Mouse (Mus musculus): ENCODE measurements around the gene Lmtk3.

The Lmtk3 gene

DNA sequence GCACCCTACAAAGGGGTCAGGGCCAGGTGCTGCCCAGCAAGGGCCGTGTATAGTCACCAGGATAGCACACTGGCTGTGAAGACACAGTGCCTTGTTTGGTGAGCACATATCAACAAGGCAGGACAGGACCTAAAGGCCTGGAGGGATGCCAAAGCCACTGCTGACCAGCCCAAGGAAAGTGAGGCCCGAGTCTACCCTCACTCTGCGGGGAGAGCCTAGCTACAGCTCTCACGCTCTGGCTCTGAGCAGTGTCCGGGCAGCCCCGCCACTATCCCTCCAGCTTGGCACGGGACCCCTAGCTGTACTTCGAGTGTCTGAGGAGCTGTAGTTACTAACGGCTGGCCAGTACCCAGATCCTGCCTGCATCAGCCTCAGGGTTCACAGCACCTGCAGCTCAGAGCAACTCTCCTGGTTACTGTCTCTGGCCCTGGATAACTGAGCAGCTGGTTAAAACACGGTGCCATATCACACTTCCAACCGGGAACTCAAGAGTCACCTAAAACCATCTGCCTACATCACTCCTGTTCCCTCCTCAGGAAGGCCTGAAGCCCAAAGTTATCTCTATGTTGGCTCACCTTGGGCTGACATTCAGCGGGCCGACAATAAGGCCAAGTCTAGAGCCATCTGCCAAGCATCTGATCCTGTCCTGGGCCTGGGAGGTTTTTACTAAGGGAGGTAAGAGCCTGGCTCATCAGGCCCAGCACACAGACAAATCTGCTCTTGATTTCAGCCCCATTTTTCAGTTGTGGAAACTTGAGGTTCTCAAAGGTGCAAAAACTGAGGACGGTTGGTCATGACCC, 25.9 kb downstream of the Lmtk3 start:
- no peak for DNase-seq

DNA sequence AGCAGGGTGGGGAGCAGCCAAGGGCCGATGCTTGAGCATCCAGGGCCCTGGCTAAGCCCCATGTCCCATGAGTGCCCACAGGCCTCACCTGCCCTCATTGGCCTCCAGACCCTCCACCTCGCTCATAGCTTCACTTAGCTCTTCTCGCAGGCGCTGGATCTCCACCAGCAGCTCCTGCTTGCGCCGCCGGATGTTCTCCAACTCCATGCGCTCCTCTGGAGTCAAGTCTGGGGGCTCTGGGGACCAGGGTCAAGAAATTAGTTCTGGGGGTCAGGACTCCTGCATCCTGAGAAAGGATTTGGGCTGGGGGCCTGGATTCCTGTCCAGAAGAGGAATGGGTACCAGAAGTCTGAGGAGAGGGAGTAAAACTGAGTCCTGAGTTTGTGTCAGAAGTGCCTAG, 29.4 kb downstream of the Lmtk3 start:
- no peak for DNase-seq

DNA sequence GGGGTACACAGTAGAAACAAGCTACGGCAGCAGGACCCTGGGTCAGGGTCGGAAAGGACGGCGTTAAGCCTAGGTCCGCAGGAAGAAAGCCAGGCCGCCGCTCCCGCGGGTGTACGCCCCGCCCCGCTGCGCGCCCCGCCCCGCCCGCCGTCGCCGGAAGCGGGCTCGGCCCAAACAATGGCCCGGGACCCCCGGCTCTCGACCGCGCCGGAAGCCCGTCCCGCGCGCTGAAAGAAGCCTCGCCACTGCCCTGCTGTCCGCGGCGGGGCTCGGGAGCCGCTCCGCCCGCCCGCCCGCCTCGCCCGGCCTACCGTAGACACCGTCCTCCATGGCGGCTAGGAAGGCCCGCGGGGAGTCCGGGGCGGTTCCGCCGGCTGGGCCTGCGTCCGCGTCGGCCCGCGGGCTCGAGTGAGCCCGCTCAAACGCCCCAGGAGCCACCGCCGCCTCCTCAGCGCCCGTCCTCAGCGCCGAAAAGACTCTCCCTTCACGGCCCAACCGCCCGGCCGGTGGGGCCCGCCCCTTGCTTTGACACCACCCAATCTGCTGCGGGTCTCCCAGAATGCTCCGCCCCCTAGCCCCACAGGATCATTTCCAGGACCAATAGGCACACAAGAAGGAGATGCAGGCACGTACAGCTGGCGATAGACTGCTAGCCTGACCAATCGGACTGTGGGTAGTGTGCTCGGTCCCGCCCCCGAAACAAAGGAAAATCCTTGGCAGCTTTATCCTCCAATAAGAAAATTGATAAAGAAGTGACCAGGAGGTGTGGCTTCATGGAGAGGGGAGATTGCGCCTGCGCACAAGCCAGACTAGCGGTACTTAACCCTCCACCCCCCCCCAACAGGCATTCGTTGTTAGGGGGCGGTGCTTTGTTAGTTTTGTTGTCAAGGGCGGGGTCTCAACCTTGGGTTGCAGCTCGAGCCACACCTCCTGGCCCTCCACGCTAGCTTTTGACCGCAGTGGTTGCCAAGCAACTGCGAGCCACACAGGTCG, 30.5 kb downstream of the Lmtk3 start, which contains the start of gene Cyth2:
TSS of gene Cyth2 (minus strand) at position 795 of the 993 bp plus-strand sequence.
- peak; percentile 100 for DNase-seq

DNA sequence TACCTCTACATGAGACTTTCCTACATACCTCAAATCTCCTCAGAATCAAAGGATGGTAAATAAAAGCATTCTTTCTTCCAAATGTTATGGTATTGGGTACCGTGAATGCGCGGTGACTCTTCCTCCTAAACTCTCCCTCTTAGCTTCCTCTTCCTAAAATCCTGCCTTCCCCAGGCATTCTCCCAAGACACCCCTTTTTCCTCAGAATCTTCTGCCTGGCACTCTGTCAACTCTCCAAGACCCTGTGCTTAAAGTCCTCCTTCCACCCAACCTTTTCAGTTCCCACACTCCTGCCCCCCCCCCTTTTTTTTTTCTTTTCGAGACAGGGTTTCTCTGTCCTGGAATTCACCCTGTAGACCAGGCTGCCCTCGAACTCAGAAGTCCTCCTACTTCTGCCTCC, 31.3 kb downstream of the Lmtk3 start:
- DNase-seq = peak; percentile 31

DNA sequence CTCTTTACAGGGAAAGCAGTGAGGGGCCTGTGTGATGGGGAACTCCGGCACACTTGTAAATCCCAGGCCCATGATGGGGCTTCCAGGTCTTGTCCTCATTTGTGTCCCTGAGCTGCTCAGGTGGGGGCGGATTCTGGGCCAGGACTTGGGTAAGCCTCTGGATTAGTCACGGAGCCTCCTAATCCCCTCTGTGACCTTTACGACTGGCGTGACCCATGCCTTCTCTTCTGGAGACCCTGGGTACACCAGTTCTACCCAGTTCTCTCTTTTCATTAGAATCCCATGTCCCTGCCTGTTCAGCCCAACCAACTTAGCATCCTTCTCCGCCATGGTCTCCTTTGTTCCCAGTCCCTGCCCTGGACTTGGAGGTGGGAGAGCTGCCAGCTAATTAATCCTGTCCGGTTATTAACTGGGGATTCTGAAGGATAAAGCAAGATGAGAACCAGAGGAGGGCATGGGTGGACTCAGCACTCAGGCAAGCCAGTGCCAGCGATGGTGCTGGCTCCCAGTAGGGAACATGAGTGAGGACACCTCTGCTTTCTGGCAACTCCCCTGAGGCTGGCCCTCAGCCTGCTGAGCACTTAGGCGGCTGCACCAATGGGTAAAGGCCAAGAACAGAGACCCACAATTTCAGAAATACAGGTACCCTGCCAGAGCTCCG, 31.9 kb downstream of the Lmtk3 start:
- DNase-seq = no peak

DNA sequence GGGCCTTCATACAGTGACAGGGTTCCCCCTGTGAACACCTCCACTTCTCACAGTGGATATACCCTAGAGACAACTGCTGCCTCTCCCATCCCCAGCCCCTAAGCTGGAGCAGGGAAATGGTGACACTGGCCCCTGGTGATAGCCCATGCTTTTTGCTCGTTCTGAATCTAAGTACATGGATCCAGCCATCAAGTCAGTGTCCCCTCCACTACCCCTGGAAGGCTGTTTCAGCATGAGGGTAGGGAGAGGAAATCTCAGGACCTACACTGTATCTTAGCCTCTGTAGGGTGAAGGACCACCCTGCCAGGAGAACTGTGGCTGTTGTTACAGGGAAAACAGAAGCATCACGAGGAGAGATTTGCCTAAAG, 32.4 kb downstream of the Lmtk3 start:
- no peak for DNase-seq

DNA sequence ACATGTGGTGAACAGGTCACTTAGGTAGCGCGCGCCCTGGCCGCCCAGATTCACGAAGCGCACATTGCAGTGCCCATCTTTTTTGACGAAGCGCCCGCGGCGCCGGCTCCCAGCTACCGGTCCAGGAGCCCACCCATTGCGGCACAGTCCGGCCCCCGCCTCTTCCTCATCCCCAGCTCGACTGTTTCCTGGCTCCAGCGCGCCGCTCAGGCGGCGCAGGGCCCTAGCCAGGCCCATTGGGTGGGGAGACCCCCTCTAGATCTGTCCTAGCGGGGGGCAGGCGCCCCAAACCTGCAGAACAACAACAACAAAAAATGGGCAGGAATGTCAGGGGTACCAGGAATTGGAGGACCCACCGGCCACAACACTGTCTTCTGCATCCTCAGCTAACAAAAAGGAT, 36.3 kb downstream of the Lmtk3 start:
- DNase-seq = no peak

DNA sequence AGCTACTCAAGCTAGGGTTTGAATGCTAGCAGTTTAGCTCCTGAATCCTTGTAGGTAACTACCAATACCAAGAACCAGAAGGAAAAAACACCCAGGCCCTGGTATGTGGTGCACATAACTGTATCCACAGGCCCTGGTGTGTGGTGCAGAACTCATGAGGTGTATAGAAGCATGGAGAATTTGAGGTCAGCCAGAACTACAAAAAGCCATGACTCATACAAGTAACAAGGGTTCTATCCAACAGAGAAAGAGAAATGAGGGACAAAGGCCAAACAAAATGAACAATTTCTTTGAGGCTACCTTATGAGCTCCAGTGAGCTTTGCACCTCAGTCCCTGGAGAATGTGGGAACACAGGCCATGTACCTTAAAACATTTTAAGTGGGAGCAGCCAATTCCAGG, 37.4 kb downstream of the Lmtk3 start:
- no peak for DNase-seq

DNA sequence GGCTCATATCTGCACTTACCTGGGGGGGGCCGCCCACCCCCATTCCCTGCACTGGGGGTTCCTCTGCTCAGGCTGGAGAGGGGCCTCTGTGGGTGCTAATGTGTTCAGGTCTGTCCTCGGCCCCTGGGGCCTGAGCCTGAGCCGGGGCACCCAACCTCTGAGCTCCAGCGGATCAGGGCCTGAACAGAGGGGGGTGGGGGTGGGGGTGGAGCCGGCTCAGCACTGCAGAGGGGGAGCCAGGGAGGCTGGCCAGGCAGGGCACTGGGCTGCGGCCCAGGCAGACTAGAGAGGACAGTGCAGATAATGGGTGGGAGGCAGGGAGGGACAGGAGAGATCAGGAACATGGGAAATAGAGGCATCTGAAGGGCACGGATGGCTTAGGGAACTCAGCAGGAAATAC, 41.1 kb downstream of the Lmtk3 start, which contains the start of gene Kcnj14:
TSS of gene Kcnj14 (minus strand) at position 185 of the 400 bp plus-strand sequence.
- no peak for DNase-seq

DNA sequence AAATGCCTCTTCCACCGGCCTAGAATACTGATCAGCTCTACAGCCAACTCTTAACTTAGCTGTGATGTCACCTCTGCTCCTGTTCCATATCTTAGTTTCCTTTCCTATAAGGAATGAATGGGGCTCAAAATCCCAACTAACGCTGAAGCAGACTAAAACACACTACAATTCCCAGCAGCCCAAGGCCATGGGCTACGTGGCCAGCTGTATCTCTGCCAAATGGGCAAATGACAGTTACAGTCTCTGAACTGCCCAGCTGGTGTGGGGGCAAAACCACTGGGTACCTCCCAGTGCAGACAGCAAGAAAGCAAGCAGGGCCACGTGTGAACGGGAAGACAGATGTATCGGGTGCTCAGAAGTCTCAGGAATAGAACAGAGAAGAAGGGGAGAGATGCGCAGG, 43.1 kb downstream of the Lmtk3 start:
- no peak for DNase-seq

DNA sequence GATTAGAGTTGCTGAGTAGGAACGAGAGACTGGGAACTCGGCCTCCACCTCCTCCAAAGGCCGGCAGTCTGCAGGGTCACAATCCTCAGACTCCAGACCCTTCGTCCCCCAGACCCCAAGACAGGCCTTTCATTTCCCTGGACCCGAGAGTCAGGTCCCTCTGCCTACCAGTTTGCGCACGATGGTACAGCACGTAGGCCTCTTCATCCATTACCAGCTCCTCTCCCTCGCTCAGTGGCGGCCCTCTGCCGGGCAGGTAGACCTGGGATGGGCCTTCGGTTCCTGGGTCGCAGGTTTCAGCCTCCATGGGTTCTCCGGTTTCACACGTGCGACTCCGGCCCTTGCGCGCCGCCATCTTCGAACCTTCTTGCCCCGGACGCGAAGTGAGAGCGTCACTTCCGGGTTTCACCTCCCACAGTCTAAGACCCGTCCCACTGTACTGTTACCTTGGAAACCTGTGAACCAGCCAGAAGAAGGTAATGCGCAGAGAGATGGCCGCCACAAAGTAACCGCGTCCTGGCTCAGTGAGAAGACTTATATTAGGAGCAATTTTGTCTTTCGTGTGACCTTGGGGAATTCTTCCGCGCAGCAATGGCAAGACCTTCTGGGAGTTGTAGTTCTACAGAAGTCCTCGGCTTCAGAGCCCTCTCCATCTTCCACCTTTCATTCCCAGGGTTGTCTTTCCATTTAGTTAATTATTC, 47.0 kb downstream of the Lmtk3 start, which contains the start of gene Grwd1:
TSS of gene Grwd1 (minus strand) at position 518 of the 701 bp plus-strand sequence.
- DNase-seq = peak; percentile 93

DNA sequence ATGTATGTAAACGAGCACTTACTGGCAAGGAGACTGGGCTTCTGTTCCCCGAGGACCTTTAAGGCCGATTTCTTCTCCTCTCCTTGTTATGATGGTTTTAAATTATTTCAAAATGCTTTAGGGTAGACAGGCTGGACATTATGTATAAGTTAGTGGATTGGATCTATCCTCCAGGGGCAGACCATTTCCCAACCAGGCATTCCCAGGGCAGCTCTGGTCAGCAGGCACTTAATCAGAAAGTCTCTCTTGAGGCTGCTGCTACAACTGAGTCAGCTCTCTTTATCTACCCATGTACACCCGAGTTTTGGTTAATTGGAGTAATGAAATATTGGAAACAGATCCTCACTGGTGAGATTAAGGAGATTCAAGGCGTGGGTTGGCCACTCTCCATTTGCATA, 47.6 kb downstream of the Lmtk3 start:
- no peak for DNase-seq

DNA sequence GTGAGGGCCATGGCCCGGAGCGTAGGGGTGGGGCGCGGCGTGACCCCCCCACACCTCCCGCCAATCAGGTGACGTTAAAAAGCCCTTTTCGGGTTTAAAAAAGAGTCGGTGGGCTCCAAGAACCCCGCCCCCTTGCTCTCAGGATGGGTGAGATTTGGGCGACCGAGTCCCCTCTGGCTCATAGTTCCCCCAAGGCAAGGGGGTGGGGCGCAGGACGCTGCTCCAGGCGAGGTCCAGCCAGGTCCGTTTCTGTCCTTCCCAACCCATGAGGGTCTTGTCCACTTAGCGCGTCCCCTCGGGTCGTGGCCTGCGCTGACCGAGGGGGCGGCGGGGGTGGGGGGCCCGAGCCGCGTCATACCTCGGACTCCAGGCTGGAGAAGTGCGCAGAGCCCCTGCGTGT, 48.9 kb downstream of the Lmtk3 start:
- no peak for DNase-seq

DNA sequence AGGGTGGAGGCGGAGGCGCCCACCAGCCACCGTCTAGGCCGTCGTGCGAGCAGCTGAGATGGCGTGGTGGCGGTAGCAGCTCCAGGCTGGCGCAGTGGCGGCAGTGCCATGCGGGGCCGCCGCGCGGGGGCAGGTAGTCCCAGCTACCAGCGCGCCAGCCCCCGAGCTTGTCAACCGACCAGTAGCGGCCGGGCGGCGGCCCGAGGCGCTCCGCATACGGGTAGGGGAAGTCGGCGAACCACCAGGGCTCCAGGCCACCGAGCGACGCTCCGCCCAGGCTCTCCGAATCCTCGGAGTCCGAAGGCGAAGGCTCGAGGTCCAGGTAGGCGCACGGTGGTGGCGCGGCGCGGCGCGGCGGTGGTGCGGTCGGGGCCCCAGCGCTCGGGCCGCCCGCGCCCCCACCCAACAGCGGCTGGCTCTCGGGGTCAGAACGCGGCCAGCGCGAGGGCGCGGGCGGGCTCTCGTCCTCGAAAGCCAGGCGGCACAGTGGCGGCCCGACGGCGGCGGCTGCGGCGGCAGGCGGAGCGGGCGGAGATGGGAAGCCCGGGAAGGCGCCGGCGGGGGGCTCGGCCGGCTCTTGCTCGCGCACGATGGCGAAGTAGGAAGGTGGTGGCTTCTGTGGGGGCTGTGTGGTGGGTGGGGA, 49.7 kb downstream of the Lmtk3 start:
- no peak for DNase-seq

DNA sequence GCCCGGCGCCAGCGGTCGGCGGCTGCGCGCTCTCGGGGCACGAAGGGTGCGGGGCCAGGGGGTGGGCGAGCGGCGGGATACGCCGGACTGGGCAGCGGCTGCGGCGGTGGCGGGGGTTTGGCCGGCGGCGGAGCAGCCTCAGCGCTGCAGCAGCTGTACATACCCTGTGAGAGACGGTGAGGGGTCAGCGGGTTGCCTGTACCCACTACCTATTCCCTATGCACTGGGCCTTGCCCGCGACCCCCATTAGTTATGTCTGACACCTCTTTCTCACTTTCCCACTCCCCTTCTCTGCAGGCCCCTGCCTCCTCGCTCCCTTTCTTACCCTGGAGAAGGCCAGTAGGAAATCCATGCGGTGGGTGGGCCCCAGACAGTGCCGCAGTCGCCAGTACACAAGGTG, 50.4 kb downstream of the Lmtk3 start:
- no peak for DNase-seq

DNA sequence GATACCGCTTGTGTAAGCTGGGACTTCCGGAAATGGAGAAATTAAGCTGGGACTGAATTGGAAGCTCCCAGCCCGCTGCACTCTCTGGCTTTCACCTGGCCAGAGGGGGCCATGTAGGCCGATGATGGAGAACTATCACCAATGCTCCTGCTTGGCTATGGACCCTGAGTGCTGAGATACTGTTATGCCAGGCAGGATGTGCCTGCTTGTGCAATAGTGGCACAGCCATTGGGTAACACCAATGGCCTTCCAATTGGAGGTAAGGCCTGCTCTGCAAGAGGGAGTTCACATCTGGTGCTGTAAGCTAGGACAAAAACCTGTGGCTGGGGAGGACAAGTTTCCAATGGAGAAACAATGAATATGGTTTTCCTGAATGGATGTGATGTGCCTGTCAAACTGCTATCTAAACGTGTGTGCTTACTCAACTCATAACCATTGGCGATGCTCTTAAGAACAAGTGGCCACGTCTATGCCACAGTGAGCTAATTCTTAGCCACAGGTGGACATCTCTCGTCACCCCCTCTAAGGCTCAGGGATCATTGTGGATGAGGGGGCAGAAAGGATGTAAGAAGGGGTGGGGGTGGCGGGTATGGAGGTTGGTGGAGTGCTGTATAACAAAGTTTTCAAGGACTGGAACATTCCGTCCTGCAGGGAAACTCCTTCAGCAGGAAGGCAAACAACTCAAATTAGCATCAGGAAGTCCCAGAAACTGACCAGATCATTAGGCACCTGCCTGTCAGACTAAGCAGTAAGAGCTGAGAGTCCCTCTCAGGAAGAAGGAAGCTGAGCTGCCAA, 59.6 kb downstream of the Lmtk3 start:
- no peak for DNase-seq

DNA sequence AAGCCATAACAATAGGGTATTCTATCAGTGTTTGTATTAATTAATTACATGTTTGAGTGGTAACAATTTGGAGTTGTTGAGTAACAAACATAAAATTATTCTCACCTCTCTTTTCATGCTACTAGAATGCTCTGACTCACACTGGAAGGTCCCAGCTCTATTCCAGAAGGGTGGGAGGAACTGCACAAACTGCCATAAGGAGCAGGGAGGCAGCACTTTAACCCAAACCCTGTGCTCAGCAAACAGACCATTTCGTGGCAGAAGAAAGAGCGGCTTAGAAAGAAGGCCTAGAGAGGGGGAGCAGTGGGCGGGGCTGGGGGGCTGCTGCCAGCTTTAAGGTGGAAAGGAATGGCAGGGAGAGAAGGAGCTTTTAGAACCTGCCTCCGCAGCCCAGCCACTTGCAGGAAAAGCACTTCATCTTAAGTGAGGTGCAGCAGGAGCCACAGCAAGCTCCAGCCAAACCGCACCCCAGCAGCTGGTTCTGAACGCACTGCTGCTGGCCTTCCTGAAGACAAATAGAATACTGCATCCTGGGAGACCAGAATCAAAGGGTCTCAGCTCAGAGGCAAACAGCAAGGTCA, 65.0 kb downstream of the Lmtk3 start:
- DNase-seq = no peak

DNA sequence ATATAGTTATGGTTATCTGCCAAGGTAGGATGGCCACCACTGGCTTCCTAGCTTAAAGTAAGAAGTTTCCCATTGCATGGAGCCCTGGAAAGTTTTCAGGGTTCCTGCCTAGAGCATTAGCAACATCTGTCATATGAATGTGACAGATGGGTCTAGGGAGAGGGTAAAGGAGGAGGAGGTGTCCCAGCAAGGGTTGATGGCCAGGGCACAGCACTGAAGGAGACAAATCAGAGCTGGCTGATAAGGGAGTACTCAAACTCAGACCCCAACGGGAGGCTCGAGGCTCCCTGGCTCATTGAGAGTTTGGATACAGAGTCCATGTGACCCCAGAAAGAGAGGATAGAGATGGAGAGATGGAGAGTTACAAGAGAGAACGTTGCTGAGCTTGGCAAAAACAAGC, 67.1 kb downstream of the Lmtk3 start:
- no peak for DNase-seq

DNA sequence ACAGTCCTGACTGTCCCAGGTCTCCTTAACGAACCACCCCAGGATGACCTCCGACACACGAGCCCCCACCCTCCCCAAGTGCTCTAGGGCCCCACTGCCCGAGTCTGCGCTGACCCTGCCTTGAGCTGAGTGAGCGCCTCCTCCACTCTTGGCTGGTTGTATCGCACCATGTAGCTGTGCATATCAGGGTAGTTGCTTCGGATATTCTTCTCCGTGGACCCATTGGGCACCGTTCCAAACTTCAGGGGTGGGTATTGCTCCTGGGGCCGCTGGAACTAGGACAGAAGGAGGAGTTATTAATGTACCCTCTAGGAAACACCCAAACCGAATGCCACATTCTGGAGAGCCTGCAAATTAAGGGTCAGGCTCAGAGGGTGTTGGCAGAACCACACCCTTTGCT, 69.6 kb downstream of the Lmtk3 start:
- no peak for DNase-seq

Data from kidney, adult 9 months (tissue).